Mouse (Mus musculus) forebrain, embryonic 13.5 days (tissue): ENCODE data around the gene Pabpc6. TPM values are rescaled to one million over a fixed set of nuclear protein-coding genes. Genes with fewer than 3 reads are reported as not detected.

ENCODE experiments used
- ATAC-seq: fragments of 200-750 bp; cut with Nextera tagmentation; 2 replicates; pipeline ENCODE4 v1.8.0; 2017
- H3K27ac ChIP-seq: fragments of 300-500 bp; sonication (generic); 2 replicates; pipeline ENCODE4 v1.5.1; 2015; ENCODE audit warnings: inconsistent platforms, mild to moderate bottlenecking, moderate library complexity
- H3K27me3 ChIP-seq: fragments of 300-500 bp; sonication (generic); 2 replicates; pipeline ENCODE4 v1.6.1; 2015; ENCODE audit warnings: mild to moderate bottlenecking, inconsistent platforms
- H3K36me3 ChIP-seq: fragments of 300-500 bp; sonication (generic); 2 replicates; pipeline ENCODE4 v1.6.1; 2015; ENCODE audit warnings: mild to moderate bottlenecking, inconsistent platforms; ENCODE audit not compliant: poor library complexity, severe bottlenecking
- H3K4me1 ChIP-seq: fragments of 300-500 bp; sonication (generic); 2 replicates; pipeline ENCODE4 v1.6.1; 2015; ENCODE audit warnings: inconsistent platforms
- H3K4me2 ChIP-seq: fragments of 300-500 bp; sonication (generic); 2 replicates; pipeline ENCODE4 v1.6.1; 2015; ENCODE audit warnings: inconsistent platforms, mild to moderate bottlenecking, moderate library complexity
- H3K4me3 ChIP-seq: fragments of 300-500 bp; sonication (generic); 2 replicates; pipeline ENCODE4 v1.5.1; 2015; ENCODE audit warnings: mild to moderate bottlenecking, inconsistent platforms
- H3K9ac ChIP-seq: fragments of 300-500 bp; sonication (generic); 2 replicates; pipeline ENCODE4 v1.6.1; 2015; ENCODE audit warnings: mild to moderate bottlenecking, inconsistent platforms
- H3K9me3 ChIP-seq: fragments of 300-500 bp; sonication (generic); replicated peaks from 2 replicates; pipeline ENCODE4 v1.6.1; 2016; ENCODE audit warnings: inconsistent platforms
- WGBS: fragments of 180-500 bp; shearing (Covaris S2); methylation state at CpG from one replicate; pipeline ENCODE4 v1.1.7; 2015; 5-methylcytosine and 5-hydroxymethylcytosine counted together
- polyA plus RNA-seq: library from polyadenylated mRNA; unstranded; fragments of >200 nt; fragmentation: Nextera tagmentation; extraction: Ambion mirVana; gene quantifications from 2 replicates; pipeline ENCODE4 v1.2.1, GENCODE M21; 2015

The Pabpc6 gene
- not detected in 2 replicates for polyA plus RNA-seq

- H3K4me2 ChIP-seq: no peak within 1 kb of the TSS
- H3K27ac ChIP-seq: no peak within 1 kb of the TSS
- H3K4me3 ChIP-seq: no peak within 1 kb of the TSS
- H3K9ac ChIP-seq: no peak within 1 kb of the TSS
- 96% methylated on average over 36 of the region's 36 CpGs for WGBS
- H3K27me3 ChIP-seq: no peaks in the 10 kb centered on the region
- no peak for ATAC-seq
- no peaks in the 10 kb centered on the region; the same call in 1 of the 2 replicates for H3K9me3 ChIP-seq
- no peaks in the 10 kb centered on the region for H3K36me3 ChIP-seq
- no peaks in the 10 kb centered on the region for H3K4me1 ChIP-seq
Observed at GRCm38 (mm10) chr17:9669283-9669905, at the start of gene Pabpc6. TSS of gene Pabpc6 (minus strand) at chr17:9669717.

- Histone ChIP-seq H3K27me3 (no peaks in the 10 kb centered on the region), H3K27ac (no peak overlapping the region), H3K9ac (no peak overlapping the region), H3K9me3 (0 out of 2 replicates have a peak, but pooled peaks cover 3% of the 10 kb centered on the region), H3K4me1 (no peaks in the 10 kb centered on the region), H3K4me2 (no peak overlapping the region), H3K4me3 (no peak overlapping the region), H3K36me3 (no peaks in the 10 kb centered on the region)
- 86% methylated on average over 6 of the region's 6 CpGs for WGBS
- ATAC-seq: no peak
Observed at GRCm38 (mm10) chr17:9710910-9711309, 41.4 kb upstream of the Pabpc6 start.

- no peak overlapping the region for H3K27ac ChIP-seq
- H3K4me1 ChIP-seq: no peaks in the 10 kb centered on the region
- no peaks in the 10 kb centered on the region for H3K27me3 ChIP-seq
- no peak overlapping the region for H3K4me3 ChIP-seq
- H3K36me3 ChIP-seq: no peaks in the 10 kb centered on the region
- no peak overlapping the region for H3K9ac ChIP-seq
- H3K9me3 ChIP-seq: no peaks in the 10 kb centered on the region
- H3K4me2 ChIP-seq: no peak overlapping the region
- no peak for ATAC-seq
- WGBS: 95% methylated on average over 3 of the region's 3 CpGs
Observed at GRCm38 (mm10) chr17:9708888-9709287, 39.4 kb upstream of the Pabpc6 start.

- Histone ChIP-seq H3K36me3 (no peaks in the 10 kb centered on the region), H3K27me3 (no peaks in the 10 kb centered on the region), H3K4me1 (no peaks in the 10 kb centered on the region), H3K4me2 (no peak overlapping the region), H3K9me3 (no peaks in the 10 kb centered on the region), H3K27ac (no peak overlapping the region), H3K9ac (no peak overlapping the region), H3K4me3 (no peak overlapping the region)
- 84% methylated on average over 1 of the region's 1 CpGs for WGBS
- ATAC-seq: no peak
Observed at GRCm38 (mm10) chr17:9707356-9707755, 37.8 kb upstream of the Pabpc6 start.

- Histone ChIP-seq H3K4me2 (no peak overlapping the region), H3K36me3 (no peaks in the 10 kb centered on the region), H3K9me3 (no peaks in the 10 kb centered on the region), H3K4me1 (peaks cover 14% of the 10 kb centered on the region), H3K4me3 (no peak overlapping the region), H3K9ac (no peak overlapping the region), H3K27ac (no peak overlapping the region; the same call in 1 of the 2 replicates), H3K27me3 (no peaks in the 10 kb centered on the region)
- peak; percentile 65; the same call in 1 of the 2 replicates for ATAC-seq
- 30% methylated on average over 7 of the region's 7 CpGs for WGBS
Observed at GRCm38 (mm10) chr17:9697763-9698162, 28.2 kb upstream of the Pabpc6 start.

- no peaks in the 10 kb centered on the region for H3K9me3 ChIP-seq
- no peak overlapping the region for H3K4me3 ChIP-seq
- ATAC-seq: no peak
- H3K4me2 ChIP-seq: no peak overlapping the region
- 82% methylated on average over 4 of the region's 4 CpGs for WGBS
- no peaks in the 10 kb centered on the region for H3K36me3 ChIP-seq
- no peak overlapping the region for H3K9ac ChIP-seq
- H3K4me1 ChIP-seq: 0 out of 2 replicates have a peak, but pooled peaks cover 4% of the 10 kb centered on the region
- 0 out of 2 replicates have a peak, but pooled peaks cover 2% of the 10 kb centered on the region for H3K27me3 ChIP-seq
- H3K27ac ChIP-seq: no peak overlapping the region
Observed at GRCm38 (mm10) chr17:9691251-9691650, 21.7 kb upstream of the Pabpc6 start.

GRCm38 (mm10) chr17:9683539-9684155 is 14.1 kb upstream of the Pabpc6 start:
- no peak overlapping the region for H3K4me3 ChIP-seq
- no peak overlapping the region for H3K9ac ChIP-seq
- no peak for ATAC-seq
- 80% methylated on average over 4 of the region's 4 CpGs for WGBS
- H3K27ac ChIP-seq: no peak overlapping the region
- no peaks in the 10 kb centered on the region for H3K27me3 ChIP-seq
- no peak overlapping the region for H3K4me2 ChIP-seq
- peaks cover 18% of the 10 kb centered on the region for H3K4me1 ChIP-seq
- H3K36me3 ChIP-seq: no peaks in the 10 kb centered on the region
- no peaks in the 10 kb centered on the region for H3K9me3 ChIP-seq

GRCm38 (mm10) chr17:9680741-9681140 is 11.2 kb upstream of the Pabpc6 start:
- no peak for ATAC-seq
- Histone ChIP-seq H3K9me3 (no peaks in the 10 kb centered on the region), H3K4me3 (no peak overlapping the region), H3K27me3 (no peaks in the 10 kb centered on the region), H3K36me3 (no peaks in the 10 kb centered on the region), H3K4me1 (peaks cover 14% of the 10 kb centered on the region), H3K9ac (no peak overlapping the region), H3K4me2 (no peak overlapping the region), H3K27ac (no peak overlapping the region)
- WGBS: 49% methylated on average over 8 of the region's 8 CpGs

- no peak overlapping the region for H3K4me3 ChIP-seq
- no peaks in the 10 kb centered on the region for H3K27me3 ChIP-seq
- H3K4me1 ChIP-seq: peaks cover 12% of the 10 kb centered on the region
- WGBS: 58% methylated on average over 6 of the region's 6 CpGs
- no peak overlapping the region for H3K4me2 ChIP-seq
- H3K27ac ChIP-seq: peak overlapping the region; percentile 44; the same call in 1 of the 2 replicates
- H3K9me3 ChIP-seq: no peaks in the 10 kb centered on the region
- peak; percentile 50; the same call in 1 of the 2 replicates for ATAC-seq
- H3K9ac ChIP-seq: no peak overlapping the region
- no peaks in the 10 kb centered on the region for H3K36me3 ChIP-seq
Observed at GRCm38 (mm10) chr17:9675175-9675789, 5.8 kb upstream of the Pabpc6 start.

- no peak overlapping the region for H3K4me3 ChIP-seq
- H3K9ac ChIP-seq: no peak overlapping the region
- WGBS: 95% methylated on average over 9 of the region's 9 CpGs
- no peaks in the 10 kb centered on the region for H3K27me3 ChIP-seq
- H3K9me3 ChIP-seq: no peaks in the 10 kb centered on the region; the same call in 1 of the 2 replicates
- no peak overlapping the region for H3K4me2 ChIP-seq
- no peaks in the 10 kb centered on the region for H3K4me1 ChIP-seq
- ATAC-seq: no peak
- no peak overlapping the region for H3K27ac ChIP-seq
- no peaks in the 10 kb centered on the region for H3K36me3 ChIP-seq
Observed at GRCm38 (mm10) chr17:9667955-9668354, 1.6 kb downstream of the Pabpc6 start.

GRCm38 (mm10) chr17:9658651-9659050 is 10.9 kb downstream of the Pabpc6 start:
- Histone ChIP-seq H3K4me3 (no peak overlapping the region), H3K27me3 (no peaks in the 10 kb centered on the region), H3K27ac (no peak overlapping the region), H3K4me1 (no peaks in the 10 kb centered on the region), H3K36me3 (no peaks in the 10 kb centered on the region), H3K9me3 (no peaks in the 10 kb centered on the region), H3K4me2 (no peak overlapping the region), H3K9ac (no peak overlapping the region)
- ATAC-seq: no peak
- 91% methylated on average over 5 of the region's 5 CpGs for WGBS

- ATAC-seq: no peak
- no peaks in the 10 kb centered on the region for H3K4me1 ChIP-seq
- no peak overlapping the region for H3K9ac ChIP-seq
- WGBS: 76% methylated on average over 3 of the region's 3 CpGs
- no peaks in the 10 kb centered on the region for H3K9me3 ChIP-seq
- H3K4me3 ChIP-seq: no peak overlapping the region
- no peaks in the 10 kb centered on the region for H3K27me3 ChIP-seq
- H3K4me2 ChIP-seq: no peak overlapping the region
- no peaks in the 10 kb centered on the region for H3K36me3 ChIP-seq
- H3K27ac ChIP-seq: no peak overlapping the region
Observed at GRCm38 (mm10) chr17:9654155-9654554, 15.4 kb downstream of the Pabpc6 start.
